Mouse (Mus musculus) stomach, embryonic 14.5 days (tissue): ENCODE results near the gene Rassf3. TPM values are rescaled to one million over a fixed set of nuclear protein-coding genes. Genes with fewer than 3 reads are reported as not detected.

Experiments used
- ATAC-seq: fragments of 200-750 bp; cut with Nextera tagmentation; 2 replicates; pipeline ENCODE4 v1.8.0; 2017; ENCODE audit warnings: low read depth, moderate TSS enrichment; ENCODE audit not compliant: insufficient number of reproducible peaks, insufficient read depth, low FRiP score
- H3K27ac ChIP-seq: fragments of 300-500 bp; sonication (generic); 2 replicates; pipeline ENCODE4 v1.5.1; 2014; ENCODE audit warnings: mild to moderate bottlenecking, low read length, moderate library complexity, mixed read lengths
- H3K27me3 ChIP-seq: fragments of 300-500 bp; sonication (generic); 2 replicates; pipeline ENCODE4 v1.6.1; 2014; ENCODE audit warnings: low read length, control low read depth, mixed read lengths; ENCODE audit not compliant: control insufficient read depth, insufficient read depth
- H3K36me3 ChIP-seq: fragments of 300-500 bp; sonication (generic); 2 replicates; pipeline ENCODE4 v1.6.1; 2014; ENCODE audit warnings: mild to moderate bottlenecking, control low read depth, low read length, moderate library complexity, mixed read lengths; ENCODE audit not compliant: control insufficient read depth, insufficient read depth
- H3K4me1 ChIP-seq: fragments of 300-500 bp; sonication (generic); 2 replicates; pipeline ENCODE4 v1.6.1; 2014; ENCODE audit warnings: low read length, control low read depth, mixed read lengths; ENCODE audit not compliant: control insufficient read depth, insufficient read depth
- H3K4me2 ChIP-seq: fragments of 300-500 bp; sonication (generic); replicated peaks from 2 replicates; pipeline ENCODE4 v1.6.1; 2014; ENCODE audit warnings: low read depth, low read length, control low read depth
- H3K4me3 ChIP-seq: fragments of 300-500 bp; sonication (generic); 2 replicates; pipeline ENCODE4 v1.5.1; 2014; ENCODE audit warnings: low read depth, low read length, control low read depth
- H3K9ac ChIP-seq: fragments of 300-500 bp; sonication (generic); replicated peaks from 2 replicates; pipeline ENCODE4 v1.6.1; 2014; ENCODE audit warnings: low read depth, mild to moderate bottlenecking, control low read depth, low read length, moderate library complexity, mixed read lengths
- H3K9me3 ChIP-seq: fragments of 300-500 bp; sonication (generic); 2 replicates; pipeline ENCODE4 v1.6.1; 2016; ENCODE audit warnings: low read depth, low read length, control low read depth; ENCODE audit not compliant: control insufficient read depth
- WGBS: fragments of 180-500 bp; shearing (Covaris S2); extraction: QIAGEN DNeasy Blood & Tissue Kit; methylation state at CpG from one replicate; pipeline ENCODE4 v1.1.7; 2014; 5-methylcytosine and 5-hydroxymethylcytosine counted together
- polyA plus RNA-seq: library from polyadenylated mRNA; unstranded; fragments of >200 nt; fragmentation: Nextera tagmentation; extraction: Ambion mirVana; gene quantifications from 2 replicates; pipeline ENCODE4 v1.2.1, GENCODE M21; 2014

The Rassf3 gene
- polyA plus RNA-seq, 1 experiment from 2014 or later = 19.4 TPM

- ATAC-seq = no peak
- 79% methylated on average over 8 of the region's 8 CpGs for WGBS
- Histone ChIP-seq H3K4me3 (no peak overlapping the region), H3K36me3 (no peaks in the 10 kb centered on the region), H3K9ac (no peak overlapping the region), H3K27me3 (no peaks in the 10 kb centered on the region), H3K4me2 (no peak overlapping the region), H3K27ac (no peak overlapping the region), H3K9me3 (no peaks in the 10 kb centered on the region), H3K4me1 (peaks cover 13% of the 10 kb centered on the region; the same call in 1 of the 2 replicates)
Measured at GRCm38 (mm10) chr10:121363201-121363600, 112.9 kb downstream of the Rassf3 start.

- H3K4me3 ChIP-seq = no peak overlapping the region
- H3K9me3 ChIP-seq = no peaks in the 10 kb centered on the region
- ATAC-seq = no peak
- WGBS = 89% methylated on average over 2 of the region's 2 CpGs
- no peaks in the 10 kb centered on the region for H3K27me3 ChIP-seq
- H3K4me2 ChIP-seq = no peak overlapping the region
- H3K36me3 ChIP-seq = no peaks in the 10 kb centered on the region
- H3K9ac ChIP-seq = no peak overlapping the region
- peaks cover 3% of the 10 kb centered on the region; the same call in 1 of the 2 replicates for H3K4me1 ChIP-seq
- no peak overlapping the region for H3K27ac ChIP-seq
Measured at GRCm38 (mm10) chr10:121360358-121360757, 115.8 kb downstream of the Rassf3 start.

Other genes starting within 250 kb of the Rassf3 start
- 6.1 and 10.5 TPM in 2 replicates for gene Tbc1d30, start 125.1 kb downstream of the Rassf3 start, polyA plus RNA-seq
- 52.7 and 53.7 TPM in 2 replicates for gene Gns, start 111.3 kb downstream of the Rassf3 start, polyA plus RNA-seq
- gene Tbk1, start 110.4 kb upstream of the Rassf3 start, polyA plus RNA-seq = 38.6 and 45.7 TPM in 2 replicates
- gene Xpot, start 150.0 kb upstream of the Rassf3 start, polyA plus RNA-seq = 59.9 and 60.2 TPM in 2 replicates
- gene D930020B18Rik, start 165.2 kb upstream of the Rassf3 start, polyA plus RNA-seq = 2.2 and 2.3 TPM in 2 replicates